Comparison of ENCODE assay signal across 16 mouse cellular contexts in genomic region chr9:41513701-41514100, GRCm38 (mm10).
DNase-seq lines count a peak whose midpoint lies in the region; TF ChIP-seq lines count a peak whose summit lies in the region.
"Had no signal": no experiment of that assay in that cellular context is flagged by ENCODE, and none has a peak within 500 bp of the region (broad histone marks: within the 10 kb centered on the region; RNA-seq: fewer than 3 reads in every experiment).

No protein-coding gene starts in this region.

- H3K9me3 ChIP-seq in ES-E14 (ENCODE audit: control insufficient read depth, insufficient read depth, low read depth, low read length), result no peaks in the 10 kb centered on the region
- H3K9me3 ChIP-seq: forebrain, embryonic 12.5 days; heart, embryonic 13.5 days; hindbrain, embryonic 12.5 days had no signal

- no peak for TF ChIP-seq CTCF in kidney, adult 2 months (conservative IDR thresholded peaks at IDR 0.05; ENCODE audit: insufficient read depth, insufficient read length, low read depth, low read length)
- TF ChIP-seq CTCF in embryonic fibroblast, embryonic 13.5 days (IDR thresholded peaks at IDR 0.05; ENCODE audit: borderline replicate concordance, insufficient read depth, low read length), result no peak

- H3K27me3 ChIP-seq in kidney, adult 2 months (replicated peaks; ENCODE audit: control insufficient read depth, insufficient read depth, low read length), result no peaks in the 10 kb centered on the region
- H3K27me3 ChIP-seq: forebrain, embryonic 12.5 days; heart, embryonic 13.5 days; hindbrain, embryonic 12.5 days had no signal

- no peak overlapping the region for H3K9ac ChIP-seq in ES-E14 (ENCODE audit: insufficient read depth, low read depth, low read length, poor library complexity, severe bottlenecking)
- H3K9ac ChIP-seq: forebrain, embryonic 12.5 days; heart, embryonic 13.5 days; hindbrain, embryonic 12.5 days had no signal

- DNase-seq in kidney, adult 2 months, result peak; percentile 12
- no peak for DNase-seq in kidney, postnatal 4 days
- DNase-seq in ES-E14 (ENCODE audit: low read depth, low spot score), result peak; percentile 27
- DNase-seq in urinary bladder, postnatal 25 days (ENCODE audit: low spot score), result no peak
- no peak for DNase-seq in Muller cell, postnatal 12 days (ENCODE audit: inconsistent ontology term)
- DNase-seq: adrenal gland, postnatal 14 days; cerebellum, adult 18-20 months; cerebellum, adult 9-11 months; cerebellum, postnatal 36 days; gastrocnemius, postnatal 10 days; heart, adult 2 months; heart, postnatal 4 days had no signal

- TF ChIP-seq POLR2A in kidney, adult 2 months (IDR thresholded peaks at IDR 0.05; ENCODE audit: low read depth, low read length), result no peak
- no peak for TF ChIP-seq POLR2A in embryonic fibroblast, embryonic 13.5 days (IDR thresholded peaks at IDR 0.05; ENCODE audit: low read depth, low read length)

- no peaks in the 10 kb centered on the region for H3K36me3 ChIP-seq in kidney, adult 2 months (ENCODE audit: control insufficient read depth, insufficient read depth, low read length)
- no peaks in the 10 kb centered on the region for H3K36me3 ChIP-seq in ES-E14 (ENCODE audit: control insufficient read depth, insufficient read depth, low read length, poor library complexity, severe bottlenecking)
- H3K36me3 ChIP-seq: forebrain, embryonic 12.5 days; heart, embryonic 13.5 days had no signal

- no peaks in the 10 kb centered on the region for H3K4me1 ChIP-seq in kidney, adult 2 months (ENCODE audit: control insufficient read depth, insufficient read depth, low read length)
- H3K4me1 ChIP-seq in ES-E14 (ENCODE audit: control insufficient read depth in 2 of 2, insufficient read depth in 2 of 2, low read length in 2 of 2, poor library complexity in 1 of 2), result no peaks in the 10 kb centered on the region
- H3K4me1 ChIP-seq in embryonic fibroblast, embryonic 13.5 days (ENCODE audit: control insufficient read depth, insufficient read depth, low read length), result peaks cover 26% of the 10 kb centered on the region
- H3K4me1 ChIP-seq: forebrain, embryonic 12.5 days had no signal

- no peak overlapping the region for H3K4me3 ChIP-seq in kidney, adult 2 months (ENCODE audit: insufficient read depth, low read depth, low read length)
- no peak overlapping the region for H3K4me3 ChIP-seq in ES-E14 (ENCODE audit: insufficient read depth in 1 of 2, low read depth in 1 of 2, low read length in 2 of 2, poor library complexity in 1 of 2, severe bottlenecking in 1 of 2)
- H3K4me3 ChIP-seq in embryonic fibroblast, embryonic 13.5 days (ENCODE audit: insufficient read depth, low read length), result no peak overlapping the region
- H3K4me3 ChIP-seq: forebrain, embryonic 12.5 days; heart, adult 2 months; heart, embryonic 13.5 days; hindbrain, embryonic 12.5 days had no signal

- WGBS in kidney, adult 2 months, result 41% methylated on average over 1 of the region's 1 CpGs

- no peak overlapping the region for H3K27ac ChIP-seq in kidney, adult 2 months (ENCODE audit: insufficient read depth, low read depth, low read length)
- no peak overlapping the region for H3K27ac ChIP-seq in ES-E14 (ENCODE audit: insufficient read depth, low read depth, low read length, poor library complexity, severe bottlenecking)
- H3K27ac ChIP-seq in embryonic fibroblast, embryonic 13.5 days (ENCODE audit: insufficient read depth, low read length), result peak overlapping the region; percentile 80
- H3K27ac ChIP-seq: forebrain, embryonic 12.5 days; heart, adult 2 months; heart, embryonic 13.5 days; hindbrain, embryonic 12.5 days had no signal

- in situ Hi-C loops in ES-E14 (cut with MboI; ENCODE audit: low sequenced_read_pairs in 2 of 2, unreplicated experiment in 2 of 2), result no loop called here

TF ChIP-seq in ES-E14, 5 proteins besides CTCF, POLR2A, EP300 and RAD21:
- TF ChIP-seq ZNF384 (IDR thresholded peaks at IDR 0.05; ENCODE audit: low read depth, low read length) (no peak), HCFC1 (IDR thresholded peaks at IDR 0.05; ENCODE audit: borderline replicate concordance, insufficient read depth, low read length) (no peak)

Comparison
In these comparisons a context has a peak if more than half of its experiments do, and no peak if none do; other contexts are left out.
1. DNase-seq: peak in kidney, adult 2 months (single experiment) and ES-E14 (single experiment); none in kidney, postnatal 4 days (0 of 2), urinary bladder, postnatal 25 days (single experiment) and Muller cell, postnatal 12 days (single experiment).